Comparison of ENCODE assay signal across 11 mouse cellular contexts in genomic region chr10:17478761-17479632, GRCm38 (mm10).
A peak's percentile ranks its signal among the peaks of the same experiment; 100 is the strongest.
DNase-seq lines count a peak whose midpoint lies in the region; ATAC-seq and TF ChIP-seq lines count a peak whose summit lies in the region.
"Had no signal": no experiment of that assay in that cellular context is flagged by ENCODE, and none has a peak within 500 bp of the region (broad histone marks: within the 10 kb centered on the region; RNA-seq: fewer than 3 reads in every experiment).

No protein-coding gene starts in this region.

- no peak overlapping the region for H3K4me3 ChIP-seq in lung, embryonic 14.5 days (ENCODE audit: low read depth, low read length)
- H3K4me3 ChIP-seq in limb, embryonic 12.5 days (replicated peaks), result no peak overlapping the region; the same call in 1 of the 2 replicates
- H3K4me3 ChIP-seq: heart, embryonic 15.5 days had no signal

- 0 out of 2 replicates have a peak, but pooled peaks cover 4% of the 10 kb centered on the region for H3K4me1 ChIP-seq in lung, embryonic 14.5 days (ENCODE audit: insufficient read depth)
- peaks cover 10% of the 10 kb centered on the region for H3K4me1 ChIP-seq in limb, embryonic 12.5 days (replicated peaks)

- WGBS in lung, embryonic 14.5 days, result 38% methylated on average over 8 of the region's 8 CpGs
- WGBS in limb, embryonic 12.5 days, result 26% methylated on average over 8 of the region's 8 CpGs

- DNase-seq in lung, embryonic 14.5 days, result peak; percentile 23
- DNase-seq in lung, postnatal 14 days, result no peak
- DNase-seq in forelimb bud, embryonic 11.5 days (ENCODE audit: low read depth, low spot score), result peak; percentile 54
- DNase-seq in retina, embryonic 14.5 days (ENCODE audit: low spot score), result peak; percentile 77
- DNase-seq in left cerebral cortex, postnatal 36 days (ENCODE audit: low spot score in 2 of 2), result no peak
- DNase-seq in adrenal gland, adult (ENCODE audit: inconsistent age in 2 of 2, low spot score in 1 of 2), result no peak
- DNase-seq in yolk sac, embryonic 10.5 days (ENCODE audit: low spot score), result no peak
- DNase-seq: cerebellum, adult 2 months; spleen, adult 18-20 months had no signal

- intact Hi-C loops in left cerebral cortex, postnatal 36 days (cut with DNase I), result no loop called here

- H3K27ac ChIP-seq in lung, embryonic 14.5 days (ENCODE audit: low read depth), result no peak overlapping the region
- H3K27ac ChIP-seq in limb, embryonic 12.5 days, result no peak overlapping the region
- H3K27ac ChIP-seq: heart, embryonic 15.5 days had no signal

- no peaks in the 10 kb centered on the region for H3K36me3 ChIP-seq in lung, embryonic 14.5 days (ENCODE audit: insufficient read depth)
- no peaks in the 10 kb centered on the region for H3K36me3 ChIP-seq in limb, embryonic 12.5 days
- H3K36me3 ChIP-seq: heart, embryonic 15.5 days had no signal

- H3K9me3 ChIP-seq in lung, embryonic 14.5 days (ENCODE audit: low read depth, low read length), result no peaks in the 10 kb centered on the region
- H3K9me3 ChIP-seq in limb, embryonic 12.5 days, result no peaks in the 10 kb centered on the region
- H3K9me3 ChIP-seq: heart, embryonic 15.5 days had no signal

- no peak overlapping the region for H3K4me2 ChIP-seq in lung, embryonic 14.5 days
- H3K4me2 ChIP-seq in limb, embryonic 12.5 days, result peak overlapping the region; percentile 39
- H3K4me2 ChIP-seq: heart, embryonic 15.5 days had no signal

- no peaks in the 10 kb centered on the region for H3K27me3 ChIP-seq in lung, embryonic 14.5 days (ENCODE audit: insufficient read depth, low read length)
- no peaks in the 10 kb centered on the region for H3K27me3 ChIP-seq in limb, embryonic 12.5 days
- H3K27me3 ChIP-seq: heart, embryonic 15.5 days had no signal

- H3K9ac ChIP-seq in lung, embryonic 14.5 days, result no peak overlapping the region
- H3K9ac ChIP-seq in limb, embryonic 12.5 days (replicated peaks), result no peak overlapping the region
- H3K9ac ChIP-seq: heart, embryonic 15.5 days had no signal

- peak; percentile 69; the same call in 1 of the 2 replicates for ATAC-seq in lung, embryonic 14.5 days (ENCODE audit: insufficient read depth)
- no peak; the same call in 1 of the 2 replicates for ATAC-seq in limb, embryonic 12.5 days (ENCODE audit: insufficient number of reproducible peaks, insufficient read depth, low FRiP score, low TSS enrichment, low read depth)

- no peak for TF ChIP-seq CTCF in lung, embryonic 14.5 days (IDR thresholded peaks at IDR 0.05; ENCODE audit: low read depth)

Comparison
In these comparisons a context has a peak if more than half of its experiments do, and no peak if none do; other contexts are left out.
1. DNase-seq: peak in lung, embryonic 14.5 days (single experiment), forelimb bud, embryonic 11.5 days (single experiment) and retina, embryonic 14.5 days (single experiment); none in lung, postnatal 14 days (single experiment), left cerebral cortex, postnatal 36 days (0 of 2), adrenal gland, adult (0 of 2) and yolk sac, embryonic 10.5 days (single experiment).